Mouse (Mus musculus) heart, adult 2 months (tissue): Measurements from ENCODE around the gene Serpinc1.

ENCODE experiments used
- CTCF ChIP-seq: fragments of 200-600 bp; IDR thresholded peaks from 2 replicates; pipeline ENCODE4 v1.8.1; 2022; ENCODE audit warnings: antibody characterized with exemption, mild to moderate bottlenecking, moderate library complexity
- EP300 ChIP-seq: fragments of 200-500 bp; IDR thresholded peaks from 2 replicates; pipeline ENCODE4 v1.6.1; 2011; ENCODE audit warnings: low read depth, low read length, control low read depth; ENCODE audit not compliant: insufficient read depth
- POLR2A ChIP-seq: fragments of 200-500 bp; IDR thresholded peaks from 2 replicates; pipeline ENCODE4 v1.6.1; 2011; ENCODE audit warnings: mild to moderate bottlenecking, low read depth, low read length, control low read depth; ENCODE audit not compliant: insufficient read depth

GRCm38 (mm10) chr1:161004942-161005341, 26.6 kb downstream of the Serpinc1 start:
- TF ChIP-seq CTCF (no peak), POLR2A (no peak), EP300 (no peak)
